Mouse (Mus musculus) embryonic fibroblast, embryonic 13.5 days (primary cell): ENCODE results near the gene Yars.

Source experiments
- CTCF ChIP-seq: IDR thresholded peaks from 2 replicates; pipeline ENCODE4 v1.5.1; 2011; ENCODE audit warnings: mild to moderate bottlenecking, control low read depth, low read length, moderate library complexity, borderline replicate concordance; ENCODE audit not compliant: insufficient read depth
- POLR2A ChIP-seq: IDR thresholded peaks from 2 replicates; pipeline ENCODE4 v1.6.1; 2011; ENCODE audit warnings: low read depth, mild to moderate bottlenecking, control low read depth, low read length, moderate library complexity

GRCm38 (mm10) chr4:129190538-129190937 is 978 bp downstream of the Yars start:
- TF ChIP-seq CTCF (no peak), POLR2A (peak; percentile 12; the same call in 1 of the 2 replicates)
